Mouse (Mus musculus): ENCODE data around the gene Sstr3.

DNA sequence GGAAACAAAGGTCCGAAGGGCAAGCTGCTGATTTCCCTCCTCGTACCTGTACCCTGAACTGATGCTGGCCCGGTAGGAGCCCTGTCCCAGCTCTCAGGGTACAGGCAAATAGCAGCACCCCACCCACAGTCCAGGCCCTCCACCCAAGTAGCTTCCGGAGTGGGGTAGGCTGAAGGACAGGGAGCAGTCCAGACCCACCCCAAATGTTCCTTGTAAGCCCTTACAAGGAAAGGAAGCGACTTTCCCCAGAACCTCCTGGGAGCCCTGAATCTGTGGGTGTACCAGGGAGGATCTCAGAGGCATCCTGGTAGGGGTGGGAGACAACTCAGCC lies 27.8 kb upstream of the Sstr3 start:
- no peak for TF ChIP-seq CTCF (IDR thresholded peaks at IDR 0.05; ENCODE audit: low read depth)
- TF ChIP-seq EP300 (optimal IDR thresholded peaks at IDR 0.05), result no peak
